10 mouse cellular contexts compared by ENCODE assay signal in the genomic region with DNA sequence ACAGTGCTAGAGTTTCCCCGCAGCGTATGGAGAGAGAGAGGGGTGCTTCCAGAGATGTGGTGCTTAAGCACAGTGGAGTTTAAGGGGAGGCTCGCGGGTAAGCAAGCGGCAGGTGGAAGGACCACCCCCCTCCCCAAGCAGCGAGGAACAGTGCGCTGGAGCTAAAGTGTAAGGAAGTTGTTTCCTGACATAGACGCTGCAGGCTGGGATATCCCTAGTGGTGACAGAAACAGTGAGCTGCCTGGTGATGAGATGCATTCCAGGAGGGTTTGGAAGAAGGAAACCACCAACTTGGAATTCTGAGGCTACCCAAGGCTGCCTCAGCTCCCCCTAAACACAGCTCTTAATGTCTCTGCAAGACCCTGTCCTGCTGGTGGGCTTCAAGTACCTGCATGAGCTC. TPM values are rescaled to one million over a fixed set of nuclear protein-coding genes. Genes with fewer than 3 reads are reported as not detected.
DNase-seq lines count a peak whose midpoint lies in the region; ATAC-seq and TF ChIP-seq lines count a peak whose summit lies in the region.
"Had no signal": no experiment of that assay in that cellular context is flagged by ENCODE, and none has a peak within 500 bp of the region (broad histone marks: within the 10 kb centered on the region; RNA-seq: fewer than 3 reads in every experiment).

No protein-coding gene starts in this region.

- peak overlapping the region; percentile 31 for H3K4me3 ChIP-seq in forebrain, postnatal 0 days (ENCODE audit: low read depth, low read length)
- no peak overlapping the region for H3K4me3 ChIP-seq in liver, embryonic 15.5 days (replicated peaks)

- no peaks in the 10 kb centered on the region for H3K9me3 ChIP-seq in forebrain, postnatal 0 days (ENCODE audit: low read length)
- H3K9me3 ChIP-seq in liver, embryonic 15.5 days (replicated peaks) = no peaks in the 10 kb centered on the region

- no peaks in the 10 kb centered on the region; the same call in none of the 2 replicates for H3K27me3 ChIP-seq in forebrain, postnatal 0 days (ENCODE audit: insufficient read depth, low read length)
- H3K27me3 ChIP-seq in liver, embryonic 15.5 days = peaks cover 51% of the 10 kb centered on the region

- peak; percentile 71 for ATAC-seq in frontal cortex, adult (ENCODE audit: low TSS enrichment)
- ATAC-seq in forebrain, postnatal 0 days = peak; percentile 50
- ATAC-seq in liver, embryonic 15.5 days (ENCODE audit: insufficient read depth) = no peak
- ATAC-seq in erythroid progenitor cell, adult 5-6 weeks (replicated peaks; ENCODE audit: low FRiP score, poor library complexity, severe bottlenecking) = no peak

- no peak for TF ChIP-seq CTCF in forebrain, postnatal 0 days (IDR thresholded peaks at IDR 0.05; ENCODE audit: low read depth)

- H3K9ac ChIP-seq in forebrain, postnatal 0 days = peak overlapping the region; percentile 40; the same call in 1 of the 2 replicates
- H3K9ac ChIP-seq in liver, embryonic 15.5 days = no peak overlapping the region

- peak overlapping the region; percentile 60 for H3K4me2 ChIP-seq in forebrain, postnatal 0 days (ENCODE audit: low read depth)
- H3K4me2 ChIP-seq in liver, embryonic 15.5 days = peak overlapping the region; percentile 39

- H3K36me3 ChIP-seq in forebrain, postnatal 0 days (ENCODE audit: insufficient read depth) = no peaks in the 10 kb centered on the region
- no peaks in the 10 kb centered on the region for H3K36me3 ChIP-seq in liver, embryonic 15.5 days (replicated peaks)

- peaks cover 8% of the 10 kb centered on the region for H3K4me1 ChIP-seq in forebrain, postnatal 0 days (ENCODE audit: insufficient read depth)
- H3K4me1 ChIP-seq in liver, embryonic 15.5 days (replicated peaks) = peaks cover 5% of the 10 kb centered on the region; the same call in 1 of the 2 replicates

- DNase-seq in frontal cortex, postnatal 36 days (ENCODE audit: low spot score in 2 of 2) = no peak
- DNase-seq in 416B (ENCODE audit: low read depth) = peak; percentile 3
- no peak for DNase-seq in forebrain, postnatal 0 days
- DNase-seq in urinary bladder, postnatal 36 days (ENCODE audit: low spot score in 2 of 2) = no peak
- no peak for DNase-seq in layer of hippocampus, adult 18-20 months (ENCODE audit: low spot score in 2 of 2)

- 2% methylated on average over 8 of the region's 8 CpGs for WGBS in forebrain, postnatal 0 days
- WGBS in liver, embryonic 15.5 days (ENCODE audit: insufficient replicate concordance) = 3% methylated on average over 8 of the region's 8 CpGs

- peak overlapping the region; percentile 80 for H3K27ac ChIP-seq in forebrain, postnatal 0 days (ENCODE audit: low read depth, low read length)
- H3K27ac ChIP-seq in liver, embryonic 15.5 days (replicated peaks) = no peak overlapping the region

RNA-seq across cellular contexts. Expression of gene Arhgap40, which starts 43.2 kb away (rescaled TPM):
- 0.14 and 0.46 TPM in 2 replicates for total RNA-seq in forebrain, postnatal 0 days (2014; rRNA removed)
- polyA plus RNA-seq in forebrain, postnatal 0 days (2015; fragmentation: Nextera tagmentation; extraction: Ambion mirVana) = 0.41 and 0.58 TPM in 2 replicates
- polyA plus RNA-seq in liver, embryonic 15.5 days (2015; fragmentation: Nextera tagmentation; extraction: Ambion mirVana) = 0.09 TPM in 1 of 2 replicates, not detected in the other
- not detected in 2 replicates for total RNA-seq in erythroid progenitor cell, adult 5-6 weeks (2015; ENCODE audit: low replicate concordance)
- total RNA-seq in erythroid progenitor cell, adult 5-6 weeks (2017; ENCODE audit: low replicate concordance) = not detected in 2 replicates
- total RNA-seq in layer of hippocampus, adult 18-20 months (2021) = not detected
- total RNA-seq: adrenal gland, adult 8-10 months; hematopoietic stem cell, adult 5-6 weeks had no signal

RNA-seq across cellular contexts. Expression of gene Adig, which starts 53.4 kb away (rescaled TPM):
- not detected in 2 replicates for total RNA-seq in forebrain, postnatal 0 days (2014; rRNA removed)
- polyA plus RNA-seq in forebrain, postnatal 0 days (2015; fragmentation: Nextera tagmentation; extraction: Ambion mirVana) = not detected in 2 replicates
- not detected in 2 replicates for polyA plus RNA-seq in liver, embryonic 15.5 days (2015; fragmentation: Nextera tagmentation; extraction: Ambion mirVana)
- not detected in 2 replicates for total RNA-seq in erythroid progenitor cell, adult 5-6 weeks (2015; ENCODE audit: low replicate concordance)
- not detected in 2 replicates for total RNA-seq in erythroid progenitor cell, adult 5-6 weeks (2017; ENCODE audit: low replicate concordance)
- not detected for total RNA-seq in layer of hippocampus, adult 18-20 months (2021)
- total RNA-seq: hematopoietic stem cell, adult 5-6 weeks had no signal

RNA-seq across cellular contexts. Expression of gene Slc32a1, which starts 54.8 kb away (rescaled TPM):
- 23.5 and 37.4 TPM in 2 replicates for total RNA-seq in forebrain, postnatal 0 days (2014; rRNA removed)
- 7.4 and 10.8 TPM in 2 replicates for polyA plus RNA-seq in forebrain, postnatal 0 days (2015; fragmentation: Nextera tagmentation; extraction: Ambion mirVana)
- polyA plus RNA-seq in liver, embryonic 15.5 days (2015; fragmentation: Nextera tagmentation; extraction: Ambion mirVana) = not detected in 2 replicates
- not detected in 2 replicates for total RNA-seq in erythroid progenitor cell, adult 5-6 weeks (2015; ENCODE audit: low replicate concordance)
- total RNA-seq in erythroid progenitor cell, adult 5-6 weeks (2017; ENCODE audit: low replicate concordance) = not detected in 2 replicates
- 10 to 100 TPM; 71.2 to 76.5 TPM for total RNA-seq in layer of hippocampus, adult 18-20 months (2021)
- total RNA-seq: hematopoietic stem cell, adult 5-6 weeks had no signal

Comparison
In these comparisons a context has a peak if more than half of its experiments do, and no peak if none do; other contexts are left out.
1. ATAC-seq: peak in frontal cortex, adult (single experiment) and forebrain, postnatal 0 days (single experiment); none in liver, embryonic 15.5 days (single experiment) and erythroid progenitor cell, adult 5-6 weeks (single experiment).
2. RNA of gene Slc32a1, which starts 54.8 kb away (total RNA-seq): 71.2 to 76.5 TPM in layer of hippocampus, adult 18-20 months and 23.5 to 37.4 TPM in forebrain, postnatal 0 days; not detected in erythroid progenitor cell, adult 5-6 weeks; every median in the first group is over 10 times any median in the second.